Mouse (Mus musculus): Measurements from ENCODE around the gene Slc19a1. TPM values are rescaled to one million over a fixed set of nuclear protein-coding genes. Genes with fewer than 3 reads are reported as not detected.
A peak's percentile ranks its signal among the peaks of the same experiment; 100 is the strongest.

Gene Slc19a1
- polyA plus RNA-seq, 1 experiment from 2014 or later: 8.1 TPM

GRCm38 (mm10) chr10:77008109-77008561 is 23.9 kb upstream of the Slc19a1 start:
- H3K4me1 ChIP-seq (ENCODE audit: insufficient read depth, low read depth, low read length): no peaks in the 10 kb centered on the region

GRCm38 (mm10) chr10:77008698-77009097 is 23.3 kb upstream of the Slc19a1 start:
- Histone ChIP-seq H3K9ac (replicated peaks; ENCODE audit: low read depth) (no peak overlapping the region), H3K36me3 (ENCODE audit: insufficient read depth, low read length) (no peaks in the 10 kb centered on the region), H3K4me3 (ENCODE audit: low read depth, low read length) (no peak overlapping the region), H3K27me3 (replicated peaks; ENCODE audit: insufficient read depth, low read length) (no peaks in the 10 kb centered on the region), H3K4me2 (replicated peaks; ENCODE audit: low read depth, low read length) (no peak overlapping the region), H3K9me3 (ENCODE audit: low read length) (no peaks in the 10 kb centered on the region), H3K27ac (ENCODE audit: low read length) (no peak overlapping the region), H3K4me1 (ENCODE audit: insufficient read depth, low read depth, low read length) (no peaks in the 10 kb centered on the region)
- no peak for TF ChIP-seq EP300 (IDR thresholded peaks at IDR 0.05)
- TF ChIP-seq CTCF (IDR thresholded peaks at IDR 0.05): no peak
- WGBS: 90% methylated on average over 3 of the region's 3 CpGs
- ATAC-seq (no peak), DNase-seq (ENCODE audit: low spot score) (no peak)

More at GRCm38 (mm10) chr10:77008109-77008561, 23.9 kb upstream of the Slc19a1 start:
- 40% methylated on average over 9 of the region's 9 CpGs for WGBS
- DNase-seq (ENCODE audit: low spot score) (no peak), ATAC-seq (no peak)
- Histone ChIP-seq H3K9ac (replicated peaks; ENCODE audit: low read depth) (no peak overlapping the region), H3K4me2 (replicated peaks; ENCODE audit: low read depth, low read length) (no peak overlapping the region), H3K9me3 (ENCODE audit: low read length) (no peaks in the 10 kb centered on the region), H3K27me3 (replicated peaks; ENCODE audit: insufficient read depth, low read length) (no peaks in the 10 kb centered on the region), H3K4me3 (ENCODE audit: low read depth, low read length) (no peak overlapping the region), H3K27ac (ENCODE audit: low read length) (no peak overlapping the region), H3K36me3 (ENCODE audit: insufficient read depth, low read length) (no peaks in the 10 kb centered on the region)
- no peak for TF ChIP-seq CTCF (IDR thresholded peaks at IDR 0.05)

GRCm38 (mm10) chr10:77011681-77012080 is 20.4 kb upstream of the Slc19a1 start:
- Histone ChIP-seq H3K4me1 (ENCODE audit: insufficient read depth, low read depth, low read length) (no peaks in the 10 kb centered on the region), H3K36me3 (ENCODE audit: insufficient read depth, low read length) (no peaks in the 10 kb centered on the region), H3K9ac (replicated peaks; ENCODE audit: low read depth) (no peak overlapping the region), H3K9me3 (ENCODE audit: low read length) (no peaks in the 10 kb centered on the region), H3K27me3 (replicated peaks; ENCODE audit: insufficient read depth, low read length) (no peaks in the 10 kb centered on the region), H3K4me2 (replicated peaks; ENCODE audit: low read depth, low read length) (no peak overlapping the region), H3K27ac (ENCODE audit: low read length) (no peak overlapping the region), H3K4me3 (ENCODE audit: low read depth, low read length) (no peak overlapping the region)
- TF ChIP-seq EP300 (IDR thresholded peaks at IDR 0.05) (no peak), CTCF (IDR thresholded peaks at IDR 0.05) (no peak)
- WGBS: 79% methylated on average over 4 of the region's 4 CpGs
- no peak for DNase-seq (ENCODE audit: low spot score)
- ATAC-seq: no peak

- WGBS: 82% methylated on average over 7 of the region's 7 CpGs
- H3K4me2 ChIP-seq (replicated peaks; ENCODE audit: low read depth, low read length): no peak overlapping the region
- H3K36me3 ChIP-seq (ENCODE audit: insufficient read depth, low read length): no peaks in the 10 kb centered on the region
- no peak overlapping the region for H3K27ac ChIP-seq (ENCODE audit: low read length)
- ATAC-seq: no peak
- H3K4me1 ChIP-seq (ENCODE audit: insufficient read depth, low read depth, low read length): no peaks in the 10 kb centered on the region
- H3K4me3 ChIP-seq (ENCODE audit: low read depth, low read length): no peak overlapping the region
- no peaks in the 10 kb centered on the region for H3K27me3 ChIP-seq (replicated peaks; ENCODE audit: insufficient read depth, low read length)
- H3K9ac ChIP-seq (replicated peaks; ENCODE audit: low read depth): no peak overlapping the region
- TF ChIP-seq EP300 (IDR thresholded peaks at IDR 0.05): no peak
- no peak for TF ChIP-seq CTCF (IDR thresholded peaks at IDR 0.05)
- DNase-seq (ENCODE audit: low spot score): no peak
- no peaks in the 10 kb centered on the region for H3K9me3 ChIP-seq (ENCODE audit: low read length)
Measured at GRCm38 (mm10) chr10:77016080-77016479, 16.0 kb upstream of the Slc19a1 start.

GRCm38 (mm10) chr10:77016499-77016898 is 15.5 kb upstream of the Slc19a1 start:
- no peaks in the 10 kb centered on the region for H3K4me1 ChIP-seq (ENCODE audit: insufficient read depth, low read depth, low read length)
- DNase-seq (ENCODE audit: low spot score) (no peak), ATAC-seq (no peak)
- H3K36me3 ChIP-seq (ENCODE audit: insufficient read depth, low read length): no peaks in the 10 kb centered on the region
- TF ChIP-seq CTCF (IDR thresholded peaks at IDR 0.05) (no peak), EP300 (IDR thresholded peaks at IDR 0.05) (no peak)
- H3K9me3 ChIP-seq (ENCODE audit: low read length): no peaks in the 10 kb centered on the region
- no peaks in the 10 kb centered on the region for H3K27me3 ChIP-seq (replicated peaks; ENCODE audit: insufficient read depth, low read length)
- no peak overlapping the region for H3K4me3 ChIP-seq (ENCODE audit: low read depth, low read length)
- H3K9ac ChIP-seq (replicated peaks; ENCODE audit: low read depth): no peak overlapping the region
- no peak overlapping the region for H3K27ac ChIP-seq (ENCODE audit: low read length)
- 59% methylated on average over 8 of the region's 8 CpGs for WGBS
- no peak overlapping the region for H3K4me2 ChIP-seq (replicated peaks; ENCODE audit: low read depth, low read length)

- ATAC-seq (no peak), DNase-seq (ENCODE audit: low spot score) (no peak)
- H3K4me2 ChIP-seq (replicated peaks; ENCODE audit: low read depth, low read length): no peak overlapping the region
- no peak overlapping the region for H3K4me3 ChIP-seq (ENCODE audit: low read depth, low read length)
- TF ChIP-seq CTCF (IDR thresholded peaks at IDR 0.05): no peak
- TF ChIP-seq EP300 (IDR thresholded peaks at IDR 0.05): no peak
- H3K9me3 ChIP-seq (ENCODE audit: low read length): no peaks in the 10 kb centered on the region
- no peaks in the 10 kb centered on the region for H3K4me1 ChIP-seq (ENCODE audit: insufficient read depth, low read depth, low read length)
- no peak overlapping the region for H3K9ac ChIP-seq (replicated peaks; ENCODE audit: low read depth)
- H3K27me3 ChIP-seq (replicated peaks; ENCODE audit: insufficient read depth, low read length): no peaks in the 10 kb centered on the region
- H3K27ac ChIP-seq (ENCODE audit: low read length): no peak overlapping the region
- no peaks in the 10 kb centered on the region for H3K36me3 ChIP-seq (ENCODE audit: insufficient read depth, low read length)
- 66% methylated on average over 2 of the region's 2 CpGs for WGBS
Measured at GRCm38 (mm10) chr10:77017061-77017460, 15.0 kb upstream of the Slc19a1 start.

GRCm38 (mm10) chr10:77017662-77018061 is 14.4 kb upstream of the Slc19a1 start:
- no peaks in the 10 kb centered on the region for H3K9me3 ChIP-seq (ENCODE audit: low read length)
- H3K4me2 ChIP-seq (replicated peaks; ENCODE audit: low read depth, low read length): no peak overlapping the region
- H3K36me3 ChIP-seq (ENCODE audit: insufficient read depth, low read length): no peaks in the 10 kb centered on the region
- no peak overlapping the region for H3K9ac ChIP-seq (replicated peaks; ENCODE audit: low read depth)
- ATAC-seq (no peak), DNase-seq (ENCODE audit: low spot score) (no peak)
- no peaks in the 10 kb centered on the region for H3K4me1 ChIP-seq (ENCODE audit: insufficient read depth, low read depth, low read length)
- no peak for TF ChIP-seq EP300 (IDR thresholded peaks at IDR 0.05)
- peak; percentile 3; the same call in 1 of the 2 replicates for TF ChIP-seq CTCF (IDR thresholded peaks at IDR 0.05)
- 46% methylated on average over 9 of the region's 9 CpGs for WGBS
- no peaks in the 10 kb centered on the region for H3K27me3 ChIP-seq (replicated peaks; ENCODE audit: insufficient read depth, low read length)
- H3K4me3 ChIP-seq (ENCODE audit: low read depth, low read length): no peak overlapping the region
- no peak overlapping the region for H3K27ac ChIP-seq (ENCODE audit: low read length)

All from lung, postnatal 0 days (tissue).